Mouse (Mus musculus): ENCODE measurements around the gene Nmrk2.
A peak's percentile ranks its signal among the peaks of the same experiment; 100 is the strongest.

GRCm38 (mm10) chr10:81198230-81198629 is 3.6 kb downstream of the Nmrk2 start:
- TF ChIP-seq CTCF (IDR thresholded peaks at IDR 0.05) (peak; percentile 88), EP300 (IDR thresholded peaks at IDR 0.05; ENCODE audit: insufficient read depth, low read depth, low read length) (no peak; the same call in 1 of the 2 replicates), POLR2A (IDR thresholded peaks at IDR 0.05; ENCODE audit: insufficient read depth, low read depth, low read length) (no peak; the same call in 1 of the 2 replicates)

Data from heart, adult 2 months (tissue).